Mouse (Mus musculus) limb, embryonic 12.5 days (tissue): ENCODE data around the gene Usp3. TPM values are rescaled to one million over a fixed set of nuclear protein-coding genes. Genes with fewer than 3 reads are reported as not detected.

ENCODE experiments used
- ATAC-seq: fragments of 200-750 bp; cut with Nextera tagmentation; 2 replicates; pipeline ENCODE4 v1.8.0; 2017; ENCODE audit warnings: low read depth, moderate TSS enrichment; ENCODE audit not compliant: insufficient number of reproducible peaks, insufficient read depth, low FRiP score, low TSS enrichment
- H3K27ac ChIP-seq: fragments of 300-500 bp; sonication (generic); 2 replicates; pipeline ENCODE4 v1.5.1; 2016; ENCODE audit warnings: mild to moderate bottlenecking, moderate library complexity
- H3K27me3 ChIP-seq: fragments of 300-500 bp; sonication (generic); 2 replicates; pipeline ENCODE4 v1.6.1; 2016; ENCODE audit warnings: mild to moderate bottlenecking, moderate library complexity
- H3K36me3 ChIP-seq: fragments of 300-500 bp; sonication (generic); 2 replicates; pipeline ENCODE4 v1.6.1; 2016; ENCODE audit warnings: mild to moderate bottlenecking, moderate library complexity
- H3K4me1 ChIP-seq: fragments of 300-500 bp; sonication (generic); replicated peaks from 2 replicates; pipeline ENCODE4 v1.6.1; 2016
- H3K4me2 ChIP-seq: fragments of 300-500 bp; sonication (generic); 2 replicates; pipeline ENCODE4 v1.6.1; 2016; ENCODE audit warnings: mild to moderate bottlenecking, moderate library complexity
- H3K4me3 ChIP-seq: fragments of 300-500 bp; sonication (generic); replicated peaks from 2 replicates; pipeline ENCODE4 v1.5.1; 2016; ENCODE audit warnings: mild to moderate bottlenecking
- H3K9ac ChIP-seq: fragments of 300-500 bp; sonication (generic); replicated peaks from 2 replicates; pipeline ENCODE4 v1.6.1; 2016; ENCODE audit warnings: mild to moderate bottlenecking, moderate library complexity
- H3K9me3 ChIP-seq: fragments of 300-500 bp; sonication (generic); 2 replicates; pipeline ENCODE4 v1.6.1; 2016; ENCODE audit warnings: mild to moderate bottlenecking, moderate library complexity
- WGBS: fragments of 180-500 bp; shearing (Covaris S2); methylation state at CpG from one replicate; pipeline ENCODE4 v1.1.7; 2016; 5-methylcytosine and 5-hydroxymethylcytosine counted together
- polyA plus RNA-seq: library from polyadenylated mRNA; unstranded; fragments of >200 nt; fragmentation: Nextera tagmentation; extraction: Ambion mirVana; gene quantifications from 2 replicates; pipeline ENCODE4 v1.2.1, GENCODE M21; 2016

Usp3 gene
- 84.1 and 88.4 TPM in 2 replicates for polyA plus RNA-seq

- 1% methylated on average over 73 of the region's 73 CpGs for WGBS
- Histone ChIP-seq H3K4me3 (peak within 1 kb of the TSS; percentile 93), H3K4me1 (peaks cover 66% of the 10 kb centered on the region)
Observed at GRCm38 (mm10) chr9:66592708-66593612, at the start of gene Usp3. Usp3 (minus strand) TSS chr9:66593142.

GRCm38 (mm10) chr9:66640491-66640890, 47.5 kb upstream of the Usp3 start:
- no peak overlapping the region for H3K27ac ChIP-seq
- no peak overlapping the region for H3K9ac ChIP-seq
- no peaks in the 10 kb centered on the region for H3K4me1 ChIP-seq
- no peaks in the 10 kb centered on the region for H3K9me3 ChIP-seq
- no peak overlapping the region for H3K4me3 ChIP-seq
- 73% methylated on average over 7 of the region's 7 CpGs for WGBS
- H3K27me3 ChIP-seq, result no peaks in the 10 kb centered on the region
- ATAC-seq, result no peak
- H3K4me2 ChIP-seq, result no peak overlapping the region
- H3K36me3 ChIP-seq, result no peaks in the 10 kb centered on the region

More at GRCm38 (mm10) chr9:66592708-66593612, at the start of gene Usp3:
- peak within 1 kb of the TSS; percentile 71 for H3K4me2 ChIP-seq
- 0 out of 2 replicates have a peak, but pooled peaks cover 4% of the 10 kb centered on the region for H3K27me3 ChIP-seq
- H3K36me3 ChIP-seq, result no peaks in the 10 kb centered on the region
- H3K9me3 ChIP-seq, result no peaks in the 10 kb centered on the region
- H3K27ac ChIP-seq, result peak within 1 kb of the TSS; percentile 96
- H3K9ac ChIP-seq, result peak within 1 kb of the TSS; percentile 99
- peak; percentile 88 for ATAC-seq

GRCm38 (mm10) chr9:66639626-66640025, 46.7 kb upstream of the Usp3 start:
- WGBS, result 88% methylated on average over 2 of the region's 2 CpGs
- H3K36me3 ChIP-seq, result no peaks in the 10 kb centered on the region
- no peak overlapping the region for H3K4me3 ChIP-seq
- H3K4me2 ChIP-seq, result no peak overlapping the region
- no peaks in the 10 kb centered on the region for H3K9me3 ChIP-seq
- no peaks in the 10 kb centered on the region for H3K4me1 ChIP-seq
- no peak overlapping the region for H3K27ac ChIP-seq
- no peaks in the 10 kb centered on the region for H3K27me3 ChIP-seq
- ATAC-seq, result no peak
- H3K9ac ChIP-seq, result no peak overlapping the region

GRCm38 (mm10) chr9:66632441-66632840, 39.5 kb upstream of the Usp3 start:
- Histone ChIP-seq H3K36me3 (no peaks in the 10 kb centered on the region), H3K4me2 (no peak overlapping the region), H3K4me3 (no peak overlapping the region), H3K27ac (no peak overlapping the region), H3K9ac (no peak overlapping the region), H3K4me1 (peaks cover 23% of the 10 kb centered on the region), H3K27me3 (no peaks in the 10 kb centered on the region), H3K9me3 (no peaks in the 10 kb centered on the region)
- WGBS, result 67% methylated on average over 1 of the region's 1 CpGs
- ATAC-seq, result no peak

GRCm38 (mm10) chr9:66630931-66631330, 38.0 kb upstream of the Usp3 start:
- 14% methylated on average over 1 of the region's 1 CpGs for WGBS
- no peak overlapping the region for H3K4me2 ChIP-seq
- no peak overlapping the region for H3K27ac ChIP-seq
- H3K4me3 ChIP-seq, result no peak overlapping the region
- no peaks in the 10 kb centered on the region for H3K9me3 ChIP-seq
- peaks cover 23% of the 10 kb centered on the region for H3K4me1 ChIP-seq
- no peaks in the 10 kb centered on the region for H3K36me3 ChIP-seq
- no peak overlapping the region for H3K9ac ChIP-seq
- H3K27me3 ChIP-seq, result no peaks in the 10 kb centered on the region
- ATAC-seq, result no peak

GRCm38 (mm10) chr9:66626661-66627060, 33.7 kb upstream of the Usp3 start:
- H3K9me3 ChIP-seq, result no peaks in the 10 kb centered on the region
- H3K27me3 ChIP-seq, result no peaks in the 10 kb centered on the region
- H3K4me1 ChIP-seq, result peaks cover 17% of the 10 kb centered on the region; the same call in 1 of the 2 replicates
- no peak overlapping the region for H3K4me3 ChIP-seq
- H3K9ac ChIP-seq, result no peak overlapping the region
- H3K27ac ChIP-seq, result no peak overlapping the region
- no peak overlapping the region for H3K4me2 ChIP-seq
- no peak for ATAC-seq
- 89% methylated on average over 5 of the region's 5 CpGs for WGBS
- H3K36me3 ChIP-seq, result no peaks in the 10 kb centered on the region

GRCm38 (mm10) chr9:66625974-66626530, 33.1 kb upstream of the Usp3 start:
- Histone ChIP-seq H3K4me2 (no peak overlapping the region), H3K4me3 (no peak overlapping the region), H3K4me1 (peaks cover 20% of the 10 kb centered on the region; the same call in 1 of the 2 replicates), H3K9ac (no peak overlapping the region), H3K9me3 (no peaks in the 10 kb centered on the region), H3K27me3 (no peaks in the 10 kb centered on the region), H3K27ac (no peak overlapping the region), H3K36me3 (no peaks in the 10 kb centered on the region)
- ATAC-seq, result no peak
- 86% methylated on average over 4 of the region's 4 CpGs for whole genome bisulfite sequencing

- ATAC-seq, result no peak
- Histone ChIP-seq H3K27me3 (no peaks in the 10 kb centered on the region), H3K9ac (no peak overlapping the region), H3K36me3 (no peaks in the 10 kb centered on the region), H3K9me3 (no peaks in the 10 kb centered on the region), H3K4me3 (no peak overlapping the region), H3K4me2 (no peak overlapping the region), H3K4me1 (peaks cover 25% of the 10 kb centered on the region), H3K27ac (no peak overlapping the region)
- 44% methylated on average over 1 of the region's 1 CpGs for WGBS
Observed at GRCm38 (mm10) chr9:66624873-66625272, 31.9 kb upstream of the Usp3 start.

- no peaks in the 10 kb centered on the region for H3K36me3 ChIP-seq
- H3K4me1 ChIP-seq, result peaks cover 23% of the 10 kb centered on the region
- H3K4me3 ChIP-seq, result no peak overlapping the region
- no peaks in the 10 kb centered on the region for H3K9me3 ChIP-seq
- no peak for ATAC-seq
- no peak overlapping the region for H3K4me2 ChIP-seq
- H3K27ac ChIP-seq, result no peak overlapping the region
- 50% methylated on average over 1 of the region's 1 CpGs for WGBS
- no peaks in the 10 kb centered on the region for H3K27me3 ChIP-seq
- no peak overlapping the region for H3K9ac ChIP-seq
Observed at GRCm38 (mm10) chr9:66623627-66624026, 30.7 kb upstream of the Usp3 start.

GRCm38 (mm10) chr9:66620581-66620981, 27.6 kb upstream of the Usp3 start:
- H3K9ac ChIP-seq, result no peak overlapping the region; the same call in 1 of the 2 replicates
- peaks cover 20% of the 10 kb centered on the region for H3K4me1 ChIP-seq
- no peak for ATAC-seq
- H3K9me3 ChIP-seq, result no peaks in the 10 kb centered on the region
- WGBS, result 21% methylated on average over 6 of the region's 6 CpGs
- H3K27ac ChIP-seq, result peak overlapping the region; percentile 72
- H3K4me2 ChIP-seq, result peak overlapping the region; percentile 23; the same call in 1 of the 2 replicates
- no peak overlapping the region for H3K4me3 ChIP-seq
- H3K36me3 ChIP-seq, result no peaks in the 10 kb centered on the region
- no peaks in the 10 kb centered on the region for H3K27me3 ChIP-seq

- H3K9ac ChIP-seq, result no peak overlapping the region
- ATAC-seq, result no peak
- no peak overlapping the region for H3K4me2 ChIP-seq
- no peaks in the 10 kb centered on the region for H3K36me3 ChIP-seq
- no peaks in the 10 kb centered on the region for H3K9me3 ChIP-seq
- 94% methylated on average over 1 of the region's 1 CpGs for WGBS
- no peaks in the 10 kb centered on the region for H3K27me3 ChIP-seq
- no peak overlapping the region for H3K4me3 ChIP-seq
- H3K4me1 ChIP-seq, result peaks cover 20% of the 10 kb centered on the region
- H3K27ac ChIP-seq, result peak overlapping the region; percentile 72
Observed at GRCm38 (mm10) chr9:66620055-66620454, 27.1 kb upstream of the Usp3 start.
